Mouse (Mus musculus): ENCODE measurements around the gene Rtp2. TPM values are rescaled to one million over a fixed set of nuclear protein-coding genes. Genes with fewer than 3 reads are reported as not detected.
A peak's percentile ranks its signal among the peaks of the same experiment; 100 is the strongest.

Gene Rtp2
- polyA plus RNA-seq (2012; rRNA removed) = not detected in 2 replicates

DNA sequence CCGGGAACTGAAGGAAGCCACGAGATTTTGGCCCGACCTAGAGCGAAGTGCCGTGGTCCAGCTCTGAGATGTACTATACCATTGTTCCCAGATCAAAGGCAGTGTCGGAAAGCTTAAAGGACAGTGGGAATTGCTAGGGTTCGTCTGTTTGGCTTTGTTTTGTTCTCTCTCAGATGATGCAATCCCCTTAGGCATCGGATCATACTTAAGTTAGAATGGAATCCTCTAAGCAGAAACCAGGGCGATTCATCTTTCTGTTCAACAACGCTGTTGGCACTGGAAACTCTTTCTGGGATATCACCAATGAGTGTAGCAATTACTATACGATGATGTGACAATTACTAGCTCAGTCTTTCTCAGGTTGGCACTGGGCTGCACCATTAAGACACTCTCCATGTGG is at the start of gene Rtp2:
Gene Rtp2 (minus strand): TSS at position 101 of the 400 bp plus-strand sequence.
- 80% methylated on average over 11 of the region's 11 CpGs for WGBS
- Histone ChIP-seq H3K4me3 (replicated peaks; ENCODE audit: extremely low read depth, low read depth, low read length) (no peak within 1 kb of the TSS), H3K4me1 (ENCODE audit: control insufficient read depth, insufficient read depth, low read length) (no peaks in the 10 kb centered on the region)
- DNase-seq = no peak
- TF ChIP-seq CTCF (IDR thresholded peaks at IDR 0.05; ENCODE audit: insufficient read depth, low read length) (no peak), POLR2A (IDR thresholded peaks at IDR 0.05; ENCODE audit: borderline replicate concordance, extremely low read depth, low read depth, low read length) (no peak)

DNA sequence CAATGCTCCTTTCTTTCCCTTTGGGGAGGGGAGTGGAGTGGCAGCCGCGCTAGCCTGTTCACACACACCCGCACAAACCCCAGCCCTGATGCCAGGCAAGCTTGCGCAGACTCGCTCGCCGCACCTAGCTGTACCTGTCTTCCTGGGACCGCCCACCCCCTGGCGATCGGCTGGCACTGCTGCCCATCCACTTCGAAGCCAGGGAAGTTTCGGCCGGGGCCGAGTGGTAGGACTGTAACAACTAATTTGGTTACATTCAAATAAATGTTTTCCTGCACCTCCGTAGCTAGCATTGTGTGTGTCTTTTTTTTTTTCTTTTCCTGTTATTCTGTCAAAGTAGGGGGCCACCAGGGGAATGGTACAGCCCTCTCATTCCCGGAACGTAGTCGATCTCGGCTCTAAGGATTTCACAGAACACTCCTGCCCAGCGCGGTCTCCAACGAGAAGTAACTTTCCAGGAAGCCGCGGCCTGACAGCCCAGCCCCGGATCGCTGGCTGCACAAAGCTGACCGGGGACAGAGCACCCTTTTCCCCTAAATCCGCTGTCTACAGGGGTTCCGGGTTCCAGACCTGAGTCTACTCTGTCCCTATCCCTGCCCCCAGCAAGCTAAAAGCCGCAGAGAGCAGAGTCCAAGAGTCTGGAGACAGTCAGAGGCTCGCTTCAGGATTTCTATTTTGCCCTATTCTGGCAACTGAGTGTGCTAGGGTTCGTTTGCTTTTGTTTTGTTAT is 49.0 kb upstream of the Rtp2 start:
- TF ChIP-seq POLR2A (IDR thresholded peaks at IDR 0.05; ENCODE audit: borderline replicate concordance, extremely low read depth, low read depth, low read length) (no peak), CTCF (IDR thresholded peaks at IDR 0.05; ENCODE audit: insufficient read depth, low read length) (no peak)
- DNase-seq = peak; percentile 56
- H3K4me3 ChIP-seq (replicated peaks; ENCODE audit: extremely low read depth, low read depth, low read length) = peak overlapping the region; percentile 21
- H3K4me1 ChIP-seq (ENCODE audit: control insufficient read depth, insufficient read depth, low read length) = peaks cover 27% of the 10 kb centered on the region
- 7% methylated on average over 32 of the region's 32 CpGs for WGBS

DNA sequence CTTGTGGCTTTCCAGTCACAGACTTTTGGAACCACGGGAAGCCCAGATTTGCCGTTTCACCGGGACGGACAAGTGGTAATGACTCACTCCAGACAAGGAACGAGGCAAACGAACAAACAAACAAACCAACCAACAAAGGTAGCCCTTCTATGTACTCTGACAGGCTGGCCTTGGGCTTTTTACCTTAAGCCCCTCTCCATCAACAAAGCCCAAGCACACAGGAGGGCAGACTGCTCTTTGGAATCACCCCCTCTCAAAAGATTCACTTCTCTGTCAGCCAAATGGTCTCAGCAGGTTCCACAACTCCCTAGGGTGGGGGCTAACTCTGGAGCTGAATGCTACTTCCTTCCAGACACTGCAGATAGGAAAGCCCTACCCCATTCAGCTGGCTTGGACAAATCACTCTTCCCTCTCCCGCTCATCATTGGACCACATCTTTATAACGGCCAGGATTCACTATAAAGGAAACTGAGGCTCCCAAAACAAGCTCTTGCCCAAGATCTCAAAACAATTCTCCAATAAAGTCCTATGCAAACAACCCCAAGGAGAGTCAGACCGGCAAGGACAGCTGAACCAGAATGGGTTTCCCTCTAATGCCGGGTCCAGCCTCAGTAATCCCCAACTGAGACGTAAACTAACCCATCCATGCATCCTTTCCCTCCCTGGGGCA is 48.1 kb upstream of the Rtp2 start:
- TF ChIP-seq POLR2A (IDR thresholded peaks at IDR 0.05; ENCODE audit: borderline replicate concordance, extremely low read depth, low read depth, low read length) = no peak
- no peak for TF ChIP-seq CTCF (IDR thresholded peaks at IDR 0.05; ENCODE audit: insufficient read depth, low read length)
- no peak for DNase-seq
- H3K4me1 ChIP-seq (ENCODE audit: control insufficient read depth, insufficient read depth, low read length) = peaks cover 27% of the 10 kb centered on the region
- no peak overlapping the region for H3K4me3 ChIP-seq (replicated peaks; ENCODE audit: extremely low read depth, low read depth, low read length)
- 23% methylated on average over 11 of the region's 11 CpGs for WGBS

DNA sequence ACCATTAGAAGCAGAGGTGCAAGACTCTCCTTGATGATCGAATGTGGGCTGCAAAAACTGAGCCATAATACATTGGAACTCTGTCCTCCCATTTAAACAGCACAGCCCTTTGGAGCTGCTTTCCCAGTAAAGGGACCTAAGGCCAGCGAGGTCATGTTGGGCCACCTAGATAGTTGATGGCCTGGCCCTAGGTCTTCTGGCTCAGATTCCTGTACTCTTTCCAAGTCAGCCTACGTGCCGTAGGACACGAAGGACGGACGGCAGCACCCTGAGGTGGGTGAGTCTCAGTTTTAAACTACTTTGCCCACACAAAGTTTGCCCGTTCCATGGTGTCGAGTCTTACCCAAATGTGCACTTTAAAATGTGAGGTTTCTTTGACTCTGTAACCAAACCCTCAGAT is 47.3 kb upstream of the Rtp2 start:
- TF ChIP-seq CTCF (IDR thresholded peaks at IDR 0.05; ENCODE audit: insufficient read depth, low read length) (no peak), POLR2A (IDR thresholded peaks at IDR 0.05; ENCODE audit: borderline replicate concordance, extremely low read depth, low read depth, low read length) (no peak)
- no peak for DNase-seq
- Histone ChIP-seq H3K4me3 (replicated peaks; ENCODE audit: extremely low read depth, low read depth, low read length) (no peak overlapping the region), H3K4me1 (ENCODE audit: control insufficient read depth, insufficient read depth, low read length) (peaks cover 27% of the 10 kb centered on the region)
- WGBS = 64% methylated on average over 9 of the region's 9 CpGs

- no peak for DNase-seq
- WGBS = 70% methylated on average over 4 of the region's 4 CpGs
- Histone ChIP-seq H3K4me1 (ENCODE audit: control insufficient read depth, insufficient read depth, low read length) (peaks cover 27% of the 10 kb centered on the region), H3K4me3 (replicated peaks; ENCODE audit: extremely low read depth, low read depth, low read length) (no peak overlapping the region)
- TF ChIP-seq CTCF (IDR thresholded peaks at IDR 0.05; ENCODE audit: insufficient read depth, low read length) (no peak), POLR2A (IDR thresholded peaks at IDR 0.05; ENCODE audit: borderline replicate concordance, extremely low read depth, low read depth, low read length) (no peak)
These were observed 46.3 kb upstream of the Rtp2 start for GRCm38 (mm10) chr16:23978495-23978894.

- Histone ChIP-seq H3K4me1 (ENCODE audit: control insufficient read depth, insufficient read depth, low read length) (peaks cover 24% of the 10 kb centered on the region), H3K4me3 (replicated peaks; ENCODE audit: extremely low read depth, low read depth, low read length) (no peak overlapping the region)
- TF ChIP-seq POLR2A (IDR thresholded peaks at IDR 0.05; ENCODE audit: borderline replicate concordance, extremely low read depth, low read depth, low read length) = no peak
- no peak for TF ChIP-seq CTCF (IDR thresholded peaks at IDR 0.05; ENCODE audit: insufficient read depth, low read length)
- peak; percentile 52 for DNase-seq
- 54% methylated on average over 3 of the region's 3 CpGs for WGBS
These were observed 45.5 kb upstream of the Rtp2 start for GRCm38 (mm10) chr16:23977732-23978131.

GRCm38 (mm10) chr16:23976196-23976595 is 44.0 kb upstream of the Rtp2 start:
- DNase-seq = no peak
- 71% methylated on average over 2 of the region's 2 CpGs for whole genome bisulfite sequencing
- peaks cover 15% of the 10 kb centered on the region for H3K4me1 ChIP-seq (ENCODE audit: control insufficient read depth, insufficient read depth, low read length)
- TF ChIP-seq POLR2A (IDR thresholded peaks at IDR 0.05; ENCODE audit: borderline replicate concordance, extremely low read depth, low read depth, low read length) (no peak), CTCF (IDR thresholded peaks at IDR 0.05; ENCODE audit: insufficient read depth, low read length) (no peak)
- H3K4me3 ChIP-seq (replicated peaks; ENCODE audit: extremely low read depth, low read depth, low read length) = no peak overlapping the region

DNA sequence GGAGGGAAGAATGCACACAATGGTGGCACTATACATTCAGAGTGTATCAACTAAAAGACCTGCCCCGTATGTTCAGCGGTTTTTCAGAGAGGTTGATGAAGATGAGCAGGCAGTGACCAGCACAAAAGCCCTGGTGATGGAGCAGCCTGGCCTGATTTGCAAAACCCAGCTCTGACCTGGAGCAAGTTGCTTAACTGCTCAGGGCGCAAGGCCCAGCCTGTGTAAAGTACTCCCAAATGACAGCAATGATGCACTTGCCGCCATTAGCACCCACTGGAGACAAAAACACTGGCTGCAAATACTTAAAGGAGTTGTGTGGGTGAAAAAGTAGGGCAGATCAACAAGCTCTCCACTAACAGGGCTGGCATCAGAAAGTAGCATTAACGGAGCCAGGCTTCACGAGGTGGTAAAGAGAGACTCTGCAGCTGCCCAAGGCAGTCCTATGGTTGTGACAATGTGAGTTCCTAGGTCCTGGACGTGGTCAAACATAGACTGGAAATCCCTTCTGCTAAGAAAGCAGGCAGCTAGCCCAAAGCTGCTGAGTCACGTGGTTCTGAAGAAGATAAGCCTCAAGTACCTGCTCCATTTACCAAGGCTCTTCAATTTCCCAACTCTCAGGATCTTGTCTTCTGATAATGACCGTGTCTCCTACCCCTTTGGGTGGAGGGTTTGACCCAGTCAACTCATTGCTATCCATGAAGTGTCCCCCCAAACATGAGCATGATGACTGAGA is 41.6 kb upstream of the Rtp2 start:
- DNase-seq = no peak
- Histone ChIP-seq H3K4me1 (ENCODE audit: control insufficient read depth, insufficient read depth, low read length) (peaks cover 4% of the 10 kb centered on the region), H3K4me3 (replicated peaks; ENCODE audit: extremely low read depth, low read depth, low read length) (no peak overlapping the region)
- TF ChIP-seq POLR2A (IDR thresholded peaks at IDR 0.05; ENCODE audit: borderline replicate concordance, extremely low read depth, low read depth, low read length) = no peak
- TF ChIP-seq CTCF (IDR thresholded peaks at IDR 0.05; ENCODE audit: insufficient read depth, low read length) = no peak
- 71% methylated on average over 9 of the region's 9 CpGs for WGBS

DNA sequence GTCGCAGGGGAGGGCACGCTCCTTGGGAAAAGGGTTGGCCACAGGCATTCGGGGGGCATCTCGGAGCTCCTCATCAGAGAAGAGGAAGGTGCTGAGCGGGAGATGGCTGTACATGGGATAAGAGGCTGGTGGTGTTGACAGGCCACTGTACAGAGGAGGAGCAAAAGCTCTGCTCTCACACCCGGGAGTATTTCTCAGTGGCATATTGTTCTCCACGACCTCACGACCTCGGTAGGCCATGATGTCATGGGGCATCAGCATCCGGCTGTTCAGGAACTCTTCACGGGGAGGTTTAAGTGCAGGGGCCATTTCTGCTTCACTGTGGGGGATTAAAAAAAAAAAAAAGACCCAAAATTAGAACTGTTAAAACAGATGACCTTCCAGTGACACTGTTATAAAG is 40.7 kb upstream of the Rtp2 start:
- no peak for DNase-seq
- TF ChIP-seq CTCF (IDR thresholded peaks at IDR 0.05; ENCODE audit: insufficient read depth, low read length) = no peak
- Histone ChIP-seq H3K4me3 (replicated peaks; ENCODE audit: extremely low read depth, low read depth, low read length) (no peak overlapping the region), H3K4me1 (ENCODE audit: control insufficient read depth, insufficient read depth, low read length) (peaks cover 4% of the 10 kb centered on the region)
- 76% methylated on average over 11 of the region's 11 CpGs for WGBS
